Mouse (Mus musculus): ENCODE measurements around the gene Clcn1.
A peak's percentile ranks its signal among the peaks of the same experiment; 100 is the strongest.

Clcn1 gene

DNA sequence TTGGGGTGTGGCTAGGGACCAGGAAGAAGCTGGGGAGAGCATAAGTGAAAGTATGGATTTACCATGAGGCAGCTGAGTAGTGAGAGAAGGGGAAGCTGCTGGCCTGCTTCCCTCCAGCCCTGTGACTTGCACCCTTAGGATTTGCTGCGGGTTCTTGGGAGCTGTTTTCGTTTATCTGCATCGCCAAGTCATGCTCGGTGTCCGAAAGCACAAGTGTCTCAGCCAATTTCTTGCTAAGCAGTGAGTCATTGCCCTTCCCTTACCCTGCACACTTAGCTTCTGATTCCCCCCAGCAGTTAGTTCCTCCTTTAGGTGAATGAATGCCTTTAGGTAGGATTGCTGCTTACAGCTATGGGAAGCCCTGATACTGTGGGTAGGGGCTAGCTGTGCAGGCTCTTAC is 12.9 kb downstream of the Clcn1 start:
- no peak for DNase-seq (ENCODE audit: low spot score in 2 of 2)

DNA sequence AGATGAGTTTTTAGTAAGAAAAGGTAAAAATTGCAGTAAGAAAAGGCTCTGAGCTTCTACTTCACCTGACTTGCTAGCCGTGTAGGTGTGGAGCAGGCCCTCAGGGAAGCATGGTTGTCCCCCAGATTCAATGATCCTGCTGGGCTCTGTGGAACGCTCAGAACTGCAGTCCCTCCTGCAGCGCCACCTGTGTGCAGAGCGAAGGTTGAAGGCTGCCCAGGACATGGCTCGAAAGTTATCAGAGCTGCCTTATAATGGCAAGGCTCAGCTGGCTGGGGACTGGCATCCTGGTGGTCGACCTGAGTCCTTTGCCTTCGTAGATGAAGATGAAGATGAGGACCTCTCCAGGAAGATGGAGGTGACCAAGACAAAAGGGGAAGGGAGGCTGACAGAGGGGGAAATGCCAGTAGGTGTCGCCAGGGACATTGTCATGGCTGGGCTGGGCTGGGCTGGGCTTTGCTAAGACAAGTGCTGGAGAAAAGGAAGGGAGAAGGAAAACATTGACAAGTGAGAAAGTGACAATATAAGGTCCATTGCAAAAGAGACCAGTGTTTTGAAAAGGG is 23.4 kb downstream of the Clcn1 start:
- DNase-seq (ENCODE audit: low spot score in 2 of 2), result no peak

DNA sequence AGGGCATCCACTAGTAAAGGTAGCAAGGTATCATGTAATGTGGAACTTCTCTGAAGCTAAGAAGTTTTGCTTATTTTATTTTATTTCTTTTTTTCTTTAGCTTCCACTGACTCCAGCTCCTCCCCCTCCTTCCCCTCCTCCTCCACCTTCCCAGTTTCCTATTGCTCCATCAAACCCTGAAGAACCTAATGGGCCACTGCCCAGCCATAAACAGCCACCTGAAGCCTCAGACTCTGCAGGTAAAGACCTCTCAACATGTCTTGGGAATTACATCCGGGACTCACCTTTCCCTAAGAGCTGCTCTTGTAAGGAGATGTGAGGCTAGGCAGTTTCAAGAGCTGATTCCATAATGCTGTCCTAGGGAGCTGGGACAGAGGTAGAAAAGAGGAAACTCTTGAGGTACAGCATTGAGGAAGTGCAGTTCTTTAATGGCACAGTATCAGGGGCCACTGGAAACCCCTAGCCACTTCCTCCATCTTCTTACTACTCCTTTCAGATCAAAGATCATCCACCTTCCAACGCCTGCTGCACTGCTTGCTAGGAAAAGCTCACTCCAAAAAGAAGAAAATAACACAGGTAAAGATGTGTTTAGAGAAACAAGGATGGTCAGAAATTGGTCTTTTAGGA is 24.1 kb downstream of the Clcn1 start:
- DNase-seq (ENCODE audit: low spot score in 2 of 2), result no peak

DNA sequence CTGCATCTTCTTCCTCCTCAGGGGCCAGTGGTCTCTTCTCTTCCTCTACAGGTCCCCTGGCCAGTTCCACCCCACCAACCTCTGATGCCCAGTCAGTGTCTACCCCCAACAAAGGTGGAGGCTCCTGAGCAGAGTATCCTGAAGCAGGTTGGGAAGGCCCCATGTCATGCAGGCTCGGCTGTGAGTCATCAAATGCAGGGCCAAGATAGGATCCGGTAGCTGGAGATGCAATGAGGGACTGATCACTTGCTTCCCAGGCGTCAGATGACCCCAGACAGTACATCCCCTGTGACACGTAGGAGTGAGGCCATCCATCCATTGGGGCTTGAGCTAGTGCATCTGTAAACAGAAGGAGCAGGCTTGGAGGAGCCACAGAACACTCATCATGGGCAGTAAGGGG is 31.8 kb downstream of the Clcn1 start:
- DNase-seq (ENCODE audit: low spot score in 2 of 2), result no peak

DNA sequence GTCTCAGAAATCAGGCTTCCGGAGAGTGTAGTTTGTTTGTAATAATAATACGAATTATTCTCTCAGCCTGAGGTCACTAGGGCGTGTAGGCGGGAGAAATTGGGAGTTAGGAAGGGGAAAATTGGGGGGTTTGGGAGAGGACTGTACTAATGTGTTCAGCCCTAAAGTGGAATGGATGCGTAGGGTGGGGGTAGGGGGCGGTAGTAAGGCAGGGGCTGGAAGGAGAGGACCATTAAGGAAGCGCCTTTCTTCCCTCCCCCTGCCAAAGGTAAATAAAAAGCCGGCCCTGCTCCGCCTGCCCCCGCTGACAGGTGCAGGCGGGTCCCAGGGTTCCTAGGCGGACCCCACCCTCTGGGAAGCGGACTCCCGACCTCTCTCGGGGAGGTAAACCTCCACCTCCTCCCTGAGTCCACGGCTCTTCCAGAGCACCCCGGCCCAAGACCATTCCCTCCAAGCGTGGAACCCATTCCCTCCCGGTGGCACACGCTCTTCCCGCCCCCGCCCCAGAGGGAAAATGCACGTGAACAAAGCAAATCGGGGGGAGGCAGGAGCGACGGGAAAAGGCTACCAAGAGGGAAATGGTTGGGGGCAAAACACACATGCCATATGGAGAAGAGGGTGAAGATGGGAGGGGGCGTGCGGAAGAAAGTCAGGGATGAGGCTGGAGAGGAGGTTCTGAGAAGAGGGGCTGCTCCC is 37.0 kb downstream of the Clcn1 start:
- no peak for DNase-seq (ENCODE audit: low spot score in 2 of 2)

- peak in 1 of 2 experiments; percentile 26 for DNase-seq (ENCODE audit: low spot score in 2 of 2)
Measured at GRCm38 (mm10) chr6:42324067-42324481, 37.6 kb downstream of the Clcn1 start.

DNA sequence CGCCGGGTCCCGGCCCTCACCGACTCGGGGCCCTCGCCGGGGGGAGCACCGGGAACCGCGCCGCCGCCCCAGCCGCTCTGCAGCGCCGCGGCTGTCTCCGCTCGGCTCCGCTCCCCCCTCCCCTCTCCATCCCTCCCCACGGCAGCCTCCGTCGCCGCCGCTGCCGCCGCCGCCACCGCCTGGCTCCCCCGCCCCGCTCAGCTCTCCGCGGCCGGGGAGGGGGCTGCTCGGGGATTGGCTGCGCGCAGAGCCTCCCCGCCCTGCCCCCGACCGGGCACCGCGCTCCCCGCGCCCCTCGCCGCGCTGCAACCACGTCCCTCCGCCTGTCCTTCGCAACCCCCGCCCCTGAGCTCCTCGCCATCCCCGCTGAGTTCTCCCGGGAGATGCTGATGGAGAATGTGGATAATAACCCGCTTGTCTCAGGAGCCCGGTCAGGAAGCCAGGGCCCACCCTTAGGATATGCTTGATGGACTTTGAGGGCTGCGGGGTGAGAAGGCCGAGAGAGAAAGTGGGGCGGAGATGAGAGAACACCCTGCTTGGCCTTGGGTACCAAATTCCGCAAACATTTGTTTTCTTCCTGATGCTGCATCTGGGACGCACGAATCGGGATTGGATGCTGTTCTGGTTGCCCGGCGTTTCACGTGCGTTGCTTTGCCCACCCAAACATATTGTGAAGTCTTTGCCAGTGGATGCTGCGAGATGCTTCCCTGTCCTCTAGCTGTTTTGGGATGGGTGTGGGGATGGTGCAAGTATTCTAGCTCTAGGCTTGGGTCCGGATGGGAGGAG is 38.2 kb downstream of the Clcn1 start, which contains the start of gene Fam131b:
Gene Fam131b, minus strand, starts transcription at position 162 of the 786 bp plus-strand sequence.
- peak; percentile 41 to 55 for DNase-seq (ENCODE audit: low spot score in 2 of 2)

- peak; percentile 87 for DNase-seq (ENCODE audit: low spot score in 2 of 2)
Measured at GRCm38 (mm10) chr6:42325268-42325609, 38.8 kb downstream of the Clcn1 start.

DNA sequence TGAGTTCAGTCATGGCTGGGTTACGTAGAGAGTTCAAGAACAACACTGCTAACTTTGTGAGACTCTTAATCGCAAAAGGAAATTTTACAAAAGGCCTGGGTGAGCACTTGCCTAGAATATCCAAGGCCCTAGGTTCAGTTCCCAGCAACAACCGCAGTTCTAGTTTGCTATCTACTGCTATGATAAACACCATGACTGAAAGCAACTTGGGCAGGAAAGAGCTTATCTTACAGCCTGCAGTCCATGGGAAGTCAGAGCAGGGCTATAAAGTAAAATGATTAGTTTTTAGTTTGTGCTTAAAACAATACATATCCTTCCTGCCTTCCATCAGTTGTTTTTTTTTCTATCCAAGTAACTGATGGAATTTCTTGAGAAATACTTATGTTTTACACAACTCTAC is 40.0 kb downstream of the Clcn1 start:
- DNase-seq (ENCODE audit: low spot score in 2 of 2), result no peak

DNA sequence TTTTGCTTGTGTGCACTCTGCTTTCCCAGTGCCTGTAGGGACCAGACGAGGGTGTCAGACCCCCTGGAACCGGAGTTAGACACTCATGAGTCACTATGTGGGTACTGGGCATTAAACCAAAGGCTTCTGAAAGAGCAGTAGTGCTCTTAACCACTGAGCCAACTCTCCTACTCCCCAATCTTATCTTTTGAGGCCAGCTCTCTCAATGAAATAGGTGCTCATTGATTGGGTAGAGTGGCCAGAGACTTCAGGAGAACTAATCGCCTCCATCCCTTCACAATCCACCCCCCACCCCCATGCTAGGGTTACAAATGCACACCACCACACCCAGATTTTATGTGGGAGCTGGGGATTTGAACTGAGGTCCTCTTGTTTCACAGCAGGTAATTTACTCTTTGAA is 42.3 kb downstream of the Clcn1 start:
- DNase-seq (ENCODE audit: low spot score in 2 of 2), result no peak

DNA sequence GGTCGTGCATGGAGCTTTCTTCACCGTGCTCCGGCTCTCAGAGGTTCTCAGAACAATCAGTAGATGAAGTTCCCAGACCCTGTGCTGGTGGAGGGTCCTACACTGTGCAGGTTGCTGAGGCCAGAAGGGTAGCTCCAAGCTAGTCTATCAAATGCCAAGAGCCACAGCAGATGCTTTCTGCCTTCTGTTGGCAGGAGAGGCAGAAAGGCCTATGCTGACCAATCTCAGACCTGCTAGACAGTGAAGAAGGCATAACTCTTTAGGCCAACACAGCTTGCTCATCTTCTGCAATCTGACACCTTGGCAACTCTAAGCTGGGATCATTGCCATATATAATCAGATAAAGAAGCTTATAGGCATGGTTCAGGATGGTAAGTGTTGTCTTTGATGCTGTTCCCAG is 43.7 kb downstream of the Clcn1 start:
- no peak for DNase-seq (ENCODE audit: low spot score in 2 of 2)

DNA sequence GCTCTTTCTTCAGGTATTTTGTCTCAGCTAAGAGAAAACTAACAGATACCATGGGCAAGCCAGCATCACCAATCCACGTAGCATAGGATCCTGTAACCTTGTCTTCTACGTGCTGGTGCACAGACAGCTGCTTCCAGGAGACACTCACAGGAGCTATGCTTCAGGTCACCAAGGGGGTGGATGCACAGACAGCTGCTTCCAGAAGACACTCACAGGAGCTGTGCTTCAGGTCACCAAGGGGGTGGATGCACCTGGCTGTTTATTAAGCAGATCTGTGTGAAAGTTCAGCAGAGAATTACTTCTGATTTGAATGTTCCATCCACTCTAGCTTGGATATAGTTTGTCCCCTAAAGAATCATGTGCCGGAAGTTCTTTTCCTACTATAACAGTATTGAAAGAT is 44.5 kb downstream of the Clcn1 start:
- DNase-seq (ENCODE audit: low spot score in 2 of 2), result no peak

GRCm38 (mm10) chr6:42339189-42339588 is 52.7 kb downstream of the Clcn1 start:
- no peak for DNase-seq (ENCODE audit: low spot score in 2 of 2)

DNA sequence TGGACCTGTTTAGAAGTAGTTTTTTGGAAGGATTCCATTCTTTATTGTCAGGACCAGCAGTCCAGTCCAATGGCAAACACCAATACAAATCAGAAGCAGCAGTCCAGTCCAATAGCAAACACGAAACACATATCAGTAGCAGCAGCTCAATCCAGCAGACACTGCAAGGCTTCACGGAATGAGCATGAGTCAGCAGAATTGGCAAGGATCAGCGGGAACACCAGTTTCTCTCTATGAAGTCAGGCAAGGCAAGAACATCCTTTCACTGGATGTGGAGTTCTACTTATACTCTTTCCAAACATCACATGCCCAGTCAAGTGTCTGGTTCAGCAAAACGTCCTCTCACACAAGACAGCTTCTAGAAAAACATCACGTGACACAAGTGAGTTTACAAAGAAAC is 53.5 kb downstream of the Clcn1 start:
- no peak for DNase-seq (ENCODE audit: low spot score in 2 of 2)

GRCm38 (mm10) chr6:42342171-42342570 is 55.7 kb downstream of the Clcn1 start:
- DNase-seq (ENCODE audit: low spot score in 2 of 2), result no peak

DNA sequence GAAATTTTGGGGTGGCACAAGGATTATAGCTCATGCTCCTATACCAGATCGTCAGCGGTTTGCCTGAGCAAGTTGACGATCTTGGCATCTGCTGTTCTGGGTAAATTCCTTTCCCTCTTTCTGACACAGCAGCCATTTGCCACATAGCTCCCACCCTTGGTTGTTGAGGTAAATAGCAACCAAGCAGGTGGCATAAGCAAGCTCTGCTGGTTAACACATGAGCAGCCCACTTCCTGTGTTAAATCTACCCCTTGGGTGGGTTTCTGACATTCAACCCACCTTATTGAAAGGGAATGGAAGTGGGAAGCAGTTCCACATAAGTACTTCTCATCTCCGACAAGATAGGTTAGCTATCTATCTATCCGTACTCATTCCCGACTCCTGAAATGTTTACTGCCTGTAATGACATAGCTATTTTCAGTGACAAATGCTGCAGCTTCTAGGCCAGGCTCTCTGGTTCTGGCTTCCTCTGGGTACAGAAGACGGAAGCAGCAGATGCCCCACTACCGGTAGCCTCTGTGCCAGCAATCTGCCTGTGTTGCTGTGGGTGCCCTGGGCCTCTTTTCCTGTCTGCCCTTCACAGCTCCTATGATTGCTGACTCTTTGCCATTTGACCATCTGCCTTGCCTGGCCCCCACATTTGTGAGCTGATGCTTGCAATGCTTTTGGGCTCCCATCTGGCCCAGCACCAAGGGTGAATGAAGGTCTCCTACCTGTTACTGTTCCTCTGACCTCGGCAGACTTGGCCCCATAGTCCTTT is 57.1 kb downstream of the Clcn1 start:
- DNase-seq (ENCODE audit: low spot score in 2 of 2), result no peak

- no peak for DNase-seq (ENCODE audit: low spot score in 2 of 2)
Measured at GRCm38 (mm10) chr6:42344255-42344654, 57.8 kb downstream of the Clcn1 start.

DNA sequence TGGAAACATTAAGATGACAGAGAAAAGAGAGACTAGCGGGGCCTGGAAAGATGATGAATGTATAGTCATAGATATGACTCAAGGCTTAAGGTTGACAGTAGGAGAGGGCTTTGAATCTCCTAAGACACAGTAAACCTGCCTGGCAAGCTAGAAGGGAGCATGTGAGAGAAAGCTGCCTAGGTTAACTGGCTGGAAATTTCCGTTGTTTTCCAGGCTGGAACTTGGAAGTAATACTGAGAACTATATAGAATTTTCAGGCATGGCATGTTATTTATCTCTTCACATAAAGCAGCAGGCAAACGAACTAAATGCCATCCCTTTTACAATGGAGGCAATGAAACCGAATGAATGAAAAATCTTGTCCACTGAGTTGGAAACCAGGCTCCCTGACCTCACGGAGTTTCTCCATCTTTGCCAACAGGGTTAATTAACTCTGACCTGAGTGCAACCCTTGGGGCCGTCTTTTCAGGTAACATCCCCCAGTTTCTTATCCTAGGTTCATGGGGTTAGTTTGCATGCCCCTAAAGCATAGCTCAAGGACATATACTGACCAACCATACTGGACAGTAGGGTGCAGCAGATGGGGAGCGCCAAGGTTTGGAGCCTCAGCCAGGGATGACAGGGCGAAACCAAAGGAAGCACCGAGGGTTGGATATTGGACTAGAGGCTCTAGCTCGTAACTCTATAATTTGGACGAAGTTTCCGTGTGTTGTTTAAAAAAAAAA is 62.0 kb downstream of the Clcn1 start:
- no peak for DNase-seq (ENCODE audit: low spot score in 2 of 2)

- DNase-seq (ENCODE audit: low spot score in 2 of 2), result peak; percentile 64
Measured at GRCm38 (mm10) chr6:42349006-42349425, 62.5 kb downstream of the Clcn1 start.

GRCm38 (mm10) chr6:42349426-42350020 is 63.0 kb downstream of the Clcn1 start, which contains the start of gene Zyx:
TSS of gene Zyx (plus strand) at chr6:42349630.
- peak; percentile 54 to 74 for DNase-seq (ENCODE audit: low spot score in 2 of 2)

Measured in frontal cortex, postnatal 25 days (tissue).